Mouse (Mus musculus) adipocyte (in vitro differentiated cells): ENCODE measurements around the gene Cc2d1b.

Experiments used
- DNase-seq: peaks from one replicate; pipeline ENCODE4 v3.0.0-alpha.2; 2016; ENCODE audit warnings: low spot score

Cc2d1b gene

GRCm38 (mm10) chr4:108619587-108620341, at the start of gene Cc2d1b:
Cc2d1b (plus strand) TSS chr4:108619940.
- DNase-seq = peak; percentile 85

GRCm38 (mm10) chr4:108572644-108573043, 47.1 kb upstream of the Cc2d1b start:
- no peak for DNase-seq

GRCm38 (mm10) chr4:108578840-108579742, 40.6 kb upstream of the Cc2d1b start, which contains the start of the genes Prpf38a and Orc1:
Prpf38a (minus strand) TSS chr4:108579336.
Orc1 (plus strand) TSS chr4:108579423.
- peak; percentile 99 for DNase-seq

- DNase-seq = no peak
Observed at GRCm38 (mm10) chr4:108579743-108580411, 39.9 kb upstream of the Cc2d1b start.

- no peak for DNase-seq
Observed at GRCm38 (mm10) chr4:108593376-108593775, 26.4 kb upstream of the Cc2d1b start.

- no peak for DNase-seq
Observed at GRCm38 (mm10) chr4:108595785-108596184, 24.0 kb upstream of the Cc2d1b start.

GRCm38 (mm10) chr4:108598306-108598705, 21.4 kb upstream of the Cc2d1b start:
- no peak for DNase-seq

- no peak for DNase-seq
Observed at GRCm38 (mm10) chr4:108601870-108602269, 17.9 kb upstream of the Cc2d1b start.

GRCm38 (mm10) chr4:108608651-108609050, 11.1 kb upstream of the Cc2d1b start:
- DNase-seq = no peak

- no peak for DNase-seq
Observed at GRCm38 (mm10) chr4:108610935-108611334, 8.8 kb upstream of the Cc2d1b start.

GRCm38 (mm10) chr4:108618586-108618985, 1.2 kb upstream of the Cc2d1b start:
- DNase-seq = no peak

GRCm38 (mm10) chr4:108619165-108619564, 575 bp upstream of the Cc2d1b start:
- peak; percentile 45 for DNase-seq

- no peak for DNase-seq
Observed at GRCm38 (mm10) chr4:108620536-108620935, 796 bp downstream of the Cc2d1b start.

- DNase-seq = no peak
Observed at GRCm38 (mm10) chr4:108621504-108621903, 1.8 kb downstream of the Cc2d1b start.

- DNase-seq = no peak
Observed at GRCm38 (mm10) chr4:108627066-108627465, 7.3 kb downstream of the Cc2d1b start.

GRCm38 (mm10) chr4:108629363-108629880, 9.7 kb downstream of the Cc2d1b start:
- DNase-seq = no peak

GRCm38 (mm10) chr4:108630096-108630495, 10.4 kb downstream of the Cc2d1b start:
- no peak for DNase-seq

- no peak for DNase-seq
Observed at GRCm38 (mm10) chr4:108631616-108632015, 11.9 kb downstream of the Cc2d1b start.

GRCm38 (mm10) chr4:108633703-108634102, 14.0 kb downstream of the Cc2d1b start:
- no peak for DNase-seq

- DNase-seq = no peak
Observed at GRCm38 (mm10) chr4:108634696-108635095, 15.0 kb downstream of the Cc2d1b start.

GRCm38 (mm10) chr4:108635101-108635500, 15.4 kb downstream of the Cc2d1b start:
- DNase-seq = no peak

- DNase-seq = no peak
Observed at GRCm38 (mm10) chr4:108637721-108638120, 18.0 kb downstream of the Cc2d1b start.
